Mouse (Mus musculus): Measurements from ENCODE around the gene Olfr963. TPM values are rescaled to one million over a fixed set of nuclear protein-coding genes. Genes with fewer than 3 reads are reported as not detected.

Gene Olfr963
- not detected in 2 replicates for polyA plus RNA-seq (2014; fragmentation: Nextera tagmentation; extraction: Ambion mirVana)

GRCm38 (mm10) chr9:39666905-39667304 is at the start of gene Olfr963:
Gene Olfr963 (plus strand): TSS chr9:39667205.
- Histone ChIP-seq H3K4me3 (ENCODE audit: control insufficient read depth in 1 of 2, insufficient read depth in 1 of 2, low read depth in 1 of 2, low read length in 2 of 2) (no peak within 1 kb of the TSS), H3K36me3 (ENCODE audit: control insufficient read depth, insufficient read depth, low read length) (no peaks in the 10 kb centered on the region), H3K4me2 (ENCODE audit: low read length) (no peak within 1 kb of the TSS), H3K4me1 (ENCODE audit: control insufficient read depth in 2 of 2, insufficient read depth in 2 of 2, low read length in 2 of 2) (no peaks in the 10 kb centered on the region), H3K27ac (replicated peaks in 1 of 2; ENCODE audit: control insufficient read depth in 1 of 2, insufficient read depth in 1 of 2, low read depth in 2 of 2, low read length in 2 of 2) (no peak within 1 kb of the TSS), H3K9ac (ENCODE audit: low read length) (no peak within 1 kb of the TSS), H3K9me3 (ENCODE audit: control insufficient read depth, low read length) (peaks cover 6% of the 10 kb centered on the region; the same call in 1 of the 2 replicates), H3K27me3 (ENCODE audit: control insufficient read depth, insufficient read depth, low read length) (no peaks in the 10 kb centered on the region)
- whole genome bisulfite sequencing = 86% methylated on average over 1 of the region's 1 CpGs
- no peak for ATAC-seq (ENCODE audit: insufficient number of reproducible peaks, insufficient read depth, low FRiP score, low read depth)

GRCm38 (mm10) chr9:39621073-39621472 is 45.9 kb upstream of the Olfr963 start, which contains the start of gene Olfr960:
Gene Olfr960 (plus strand): TSS chr9:39621373.
- Histone ChIP-seq H3K27me3 (ENCODE audit: control insufficient read depth, insufficient read depth, low read length) (no peaks in the 10 kb centered on the region), H3K4me2 (ENCODE audit: low read length) (no peak within 1 kb of the TSS), H3K4me1 (ENCODE audit: control insufficient read depth in 2 of 2, insufficient read depth in 2 of 2, low read length in 2 of 2) (no peaks in the 10 kb centered on the region), H3K36me3 (ENCODE audit: control insufficient read depth, insufficient read depth, low read length) (no peaks in the 10 kb centered on the region), H3K9me3 (ENCODE audit: control insufficient read depth, low read length) (no peaks in the 10 kb centered on the region), H3K9ac (ENCODE audit: low read length) (no peak within 1 kb of the TSS), H3K4me3 (ENCODE audit: control insufficient read depth in 1 of 2, insufficient read depth in 1 of 2, low read depth in 1 of 2, low read length in 2 of 2) (no peak within 1 kb of the TSS), H3K27ac (replicated peaks in 1 of 2; ENCODE audit: control insufficient read depth in 1 of 2, insufficient read depth in 1 of 2, low read depth in 2 of 2, low read length in 2 of 2) (no peak within 1 kb of the TSS)
- WGBS = 56% methylated on average over 1 of the region's 1 CpGs
- no peak for ATAC-seq (ENCODE audit: insufficient number of reproducible peaks, insufficient read depth, low FRiP score, low read depth)

DNA sequence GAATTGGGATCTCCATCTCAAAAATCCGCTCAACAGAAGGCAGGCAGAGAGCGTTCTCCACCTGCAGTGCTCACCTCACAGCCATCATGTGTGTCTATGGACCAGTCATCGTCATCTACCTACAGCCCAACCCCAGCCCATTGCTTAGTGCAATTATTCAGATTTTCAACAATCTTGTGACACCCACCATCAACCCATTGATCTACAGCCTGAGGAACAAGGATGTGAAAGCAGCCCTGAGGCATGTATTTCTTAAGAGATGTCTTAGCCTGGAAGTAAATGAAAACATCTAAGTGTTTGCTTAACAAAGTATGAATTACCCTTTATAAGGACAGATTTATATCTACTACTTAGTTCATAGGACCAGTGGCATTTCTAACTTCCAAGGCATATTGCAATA is 43.2 kb upstream of the Olfr963 start:
- Histone ChIP-seq H3K27me3 (ENCODE audit: control insufficient read depth, insufficient read depth, low read length) (no peaks in the 10 kb centered on the region), H3K4me1 (ENCODE audit: control insufficient read depth in 2 of 2, insufficient read depth in 2 of 2, low read length in 2 of 2) (no peaks in the 10 kb centered on the region), H3K9me3 (ENCODE audit: control insufficient read depth, low read length) (no peaks in the 10 kb centered on the region), H3K9ac (ENCODE audit: low read length) (no peak overlapping the region), H3K4me2 (ENCODE audit: low read length) (no peak overlapping the region), H3K36me3 (ENCODE audit: control insufficient read depth, insufficient read depth, low read length) (no peaks in the 10 kb centered on the region), H3K4me3 (ENCODE audit: control insufficient read depth in 1 of 2, insufficient read depth in 1 of 2, low read depth in 1 of 2, low read length in 2 of 2) (no peak overlapping the region), H3K27ac (replicated peaks in 1 of 2; ENCODE audit: control insufficient read depth in 1 of 2, insufficient read depth in 1 of 2, low read depth in 2 of 2, low read length in 2 of 2) (no peak overlapping the region)
- ATAC-seq (ENCODE audit: insufficient number of reproducible peaks, insufficient read depth, low FRiP score, low read depth) = no peak
- WGBS = 86% methylated on average over 3 of the region's 3 CpGs

GRCm38 (mm10) chr9:39624711-39625110 is 42.3 kb upstream of the Olfr963 start:
- ATAC-seq (ENCODE audit: insufficient number of reproducible peaks, insufficient read depth, low FRiP score, low read depth) = no peak
- Histone ChIP-seq H3K9me3 (ENCODE audit: control insufficient read depth, low read length) (no peaks in the 10 kb centered on the region), H3K4me3 (ENCODE audit: control insufficient read depth in 1 of 2, insufficient read depth in 1 of 2, low read depth in 1 of 2, low read length in 2 of 2) (no peak overlapping the region), H3K9ac (ENCODE audit: low read length) (no peak overlapping the region), H3K4me1 (ENCODE audit: control insufficient read depth in 2 of 2, insufficient read depth in 2 of 2, low read length in 2 of 2) (no peaks in the 10 kb centered on the region), H3K27me3 (ENCODE audit: control insufficient read depth, insufficient read depth, low read length) (no peaks in the 10 kb centered on the region), H3K27ac (replicated peaks in 1 of 2; ENCODE audit: control insufficient read depth in 1 of 2, insufficient read depth in 1 of 2, low read depth in 2 of 2, low read length in 2 of 2) (no peak overlapping the region), H3K4me2 (ENCODE audit: low read length) (no peak overlapping the region), H3K36me3 (ENCODE audit: control insufficient read depth, insufficient read depth, low read length) (no peaks in the 10 kb centered on the region)
- WGBS = 60% methylated on average over 2 of the region's 2 CpGs

DNA sequence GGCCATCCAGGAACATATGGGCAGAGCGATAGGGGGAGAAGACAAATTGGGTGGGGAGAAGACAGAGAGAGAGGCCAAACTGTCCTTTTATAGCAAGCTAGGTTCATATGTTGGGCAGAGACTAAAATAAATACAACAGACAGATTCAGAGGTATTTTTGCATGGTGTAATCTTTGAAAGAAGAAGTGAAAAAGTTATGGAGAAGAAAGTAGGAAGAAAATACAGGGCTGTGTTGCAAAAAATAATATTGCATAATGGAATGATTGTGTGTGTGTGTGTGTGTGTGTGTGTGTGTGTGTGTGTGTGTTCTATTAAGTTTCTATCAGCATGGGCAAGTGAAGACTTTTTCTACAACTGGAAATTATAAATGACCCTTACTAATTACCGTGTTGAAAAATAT is 37.9 kb upstream of the Olfr963 start:
- Histone ChIP-seq H3K27ac (replicated peaks in 1 of 2; ENCODE audit: control insufficient read depth in 1 of 2, insufficient read depth in 1 of 2, low read depth in 2 of 2, low read length in 2 of 2) (no peak overlapping the region), H3K36me3 (ENCODE audit: control insufficient read depth, insufficient read depth, low read length) (no peaks in the 10 kb centered on the region), H3K9ac (ENCODE audit: low read length) (no peak overlapping the region), H3K4me1 (ENCODE audit: control insufficient read depth in 2 of 2, insufficient read depth in 2 of 2, low read length in 2 of 2) (0 out of 4 replicates have a peak, but pooled peaks cover 0 to 2% of the 10 kb centered on the region in 2 experiments), H3K4me2 (ENCODE audit: low read length) (no peak overlapping the region), H3K27me3 (ENCODE audit: control insufficient read depth, insufficient read depth, low read length) (no peaks in the 10 kb centered on the region), H3K4me3 (ENCODE audit: control insufficient read depth in 1 of 2, insufficient read depth in 1 of 2, low read depth in 1 of 2, low read length in 2 of 2) (no peak overlapping the region), H3K9me3 (ENCODE audit: control insufficient read depth, low read length) (no peaks in the 10 kb centered on the region)
- no peak for ATAC-seq (ENCODE audit: insufficient number of reproducible peaks, insufficient read depth, low FRiP score, low read depth)
- WGBS = 73% methylated on average over 2 of the region's 2 CpGs

- no peak overlapping the region for H3K4me2 ChIP-seq (ENCODE audit: low read length)
- H3K27me3 ChIP-seq (ENCODE audit: control insufficient read depth, insufficient read depth, low read length) = no peaks in the 10 kb centered on the region
- H3K9ac ChIP-seq (ENCODE audit: low read length) = no peak overlapping the region
- no peaks in the 10 kb centered on the region for H3K36me3 ChIP-seq (ENCODE audit: control insufficient read depth, insufficient read depth, low read length)
- H3K4me1 ChIP-seq (ENCODE audit: control insufficient read depth in 2 of 2, insufficient read depth in 2 of 2, low read length in 2 of 2) = 0 out of 4 replicates have a peak, but pooled peaks cover 0 to 2% of the 10 kb centered on the region in 2 experiments
- ATAC-seq (ENCODE audit: insufficient number of reproducible peaks, insufficient read depth, low FRiP score, low read depth) = no peak
- no peak overlapping the region for H3K4me3 ChIP-seq (ENCODE audit: control insufficient read depth in 1 of 2, insufficient read depth in 1 of 2, low read depth in 1 of 2, low read length in 2 of 2)
- no peak overlapping the region for H3K27ac ChIP-seq (replicated peaks in 1 of 2; ENCODE audit: control insufficient read depth in 1 of 2, insufficient read depth in 1 of 2, low read depth in 2 of 2, low read length in 2 of 2)
- H3K9me3 ChIP-seq (ENCODE audit: control insufficient read depth, low read length) = no peaks in the 10 kb centered on the region
- WGBS = 37% methylated on average over 4 of the region's 4 CpGs
Observed at GRCm38 (mm10) chr9:39633913-39634594, 33.0 kb upstream of the Olfr963 start.

DNA sequence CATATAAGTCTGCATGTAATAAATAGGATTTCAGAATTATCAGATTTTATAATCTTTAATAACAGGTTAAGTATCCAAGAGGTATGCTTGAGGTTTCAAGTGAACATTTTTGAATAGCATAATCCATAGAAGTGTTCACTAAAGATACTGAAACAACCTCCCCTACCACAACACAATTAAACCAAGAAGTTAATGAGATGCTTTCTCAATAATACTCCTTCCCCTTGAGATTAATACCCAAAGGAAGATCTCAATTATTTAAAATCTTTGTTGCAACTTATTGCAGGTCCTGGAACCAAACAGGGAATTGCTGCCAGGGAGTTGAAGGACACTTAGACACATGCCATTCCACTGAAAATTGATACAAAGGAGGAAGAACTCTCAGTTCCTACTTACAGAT is 22.2 kb upstream of the Olfr963 start, which contains the start of gene Olfr961:
Gene Olfr961 (plus strand): TSS at position 301 of the 400 bp plus-strand sequence.
- Histone ChIP-seq H3K27ac (replicated peaks in 1 of 2; ENCODE audit: control insufficient read depth in 1 of 2, insufficient read depth in 1 of 2, low read depth in 2 of 2, low read length in 2 of 2) (no peak within 1 kb of the TSS), H3K4me1 (ENCODE audit: control insufficient read depth in 2 of 2, insufficient read depth in 2 of 2, low read length in 2 of 2) (no peaks in the 10 kb centered on the region), H3K4me3 (ENCODE audit: control insufficient read depth in 1 of 2, insufficient read depth in 1 of 2, low read depth in 1 of 2, low read length in 2 of 2) (no peak within 1 kb of the TSS), H3K9ac (ENCODE audit: low read length) (no peak within 1 kb of the TSS), H3K9me3 (ENCODE audit: control insufficient read depth, low read length) (no peaks in the 10 kb centered on the region), H3K27me3 (ENCODE audit: control insufficient read depth, insufficient read depth, low read length) (no peaks in the 10 kb centered on the region), H3K4me2 (ENCODE audit: low read length) (no peak within 1 kb of the TSS), H3K36me3 (ENCODE audit: control insufficient read depth, insufficient read depth, low read length) (no peaks in the 10 kb centered on the region)
- ATAC-seq (ENCODE audit: insufficient number of reproducible peaks, insufficient read depth, low FRiP score, low read depth) = no peak

GRCm38 (mm10) chr9:39647382-39647781 is 19.6 kb upstream of the Olfr963 start:
- WGBS = 79% methylated on average over 4 of the region's 4 CpGs
- no peak for ATAC-seq (ENCODE audit: insufficient number of reproducible peaks, insufficient read depth, low FRiP score, low read depth)

More at GRCm38 (mm10) chr9:39647382-39647781, 19.6 kb upstream of the Olfr963 start:
- H3K4me3 ChIP-seq (ENCODE audit: control insufficient read depth in 1 of 2, insufficient read depth in 1 of 2, low read depth in 1 of 2, low read length in 2 of 2) = no peak overlapping the region
- no peak overlapping the region for H3K9ac ChIP-seq (ENCODE audit: low read length)
- H3K36me3 ChIP-seq (ENCODE audit: control insufficient read depth, insufficient read depth, low read length) = no peaks in the 10 kb centered on the region
- H3K27ac ChIP-seq (replicated peaks in 1 of 2; ENCODE audit: control insufficient read depth in 1 of 2, insufficient read depth in 1 of 2, low read depth in 2 of 2, low read length in 2 of 2) = no peak overlapping the region
- H3K4me2 ChIP-seq (ENCODE audit: low read length) = no peak overlapping the region
- H3K27me3 ChIP-seq (ENCODE audit: control insufficient read depth, insufficient read depth, low read length) = no peaks in the 10 kb centered on the region
- H3K4me1 ChIP-seq (ENCODE audit: control insufficient read depth in 2 of 2, insufficient read depth in 2 of 2, low read length in 2 of 2) = no peaks in the 10 kb centered on the region
- no peaks in the 10 kb centered on the region for H3K9me3 ChIP-seq (ENCODE audit: control insufficient read depth, low read length)

All from heart, embryonic 14.5 days (tissue).